Mouse (Mus musculus): ENCODE measurements around the gene AU018091. TPM values are rescaled to one million over a fixed set of nuclear protein-coding genes. Genes with fewer than 3 reads are reported as not detected.

AU018091 gene
- total RNA-seq (2014; rRNA removed) (not detected in 2 replicates), polyA plus RNA-seq (2012; rRNA removed) (not detected in 2 replicates)

DNA sequence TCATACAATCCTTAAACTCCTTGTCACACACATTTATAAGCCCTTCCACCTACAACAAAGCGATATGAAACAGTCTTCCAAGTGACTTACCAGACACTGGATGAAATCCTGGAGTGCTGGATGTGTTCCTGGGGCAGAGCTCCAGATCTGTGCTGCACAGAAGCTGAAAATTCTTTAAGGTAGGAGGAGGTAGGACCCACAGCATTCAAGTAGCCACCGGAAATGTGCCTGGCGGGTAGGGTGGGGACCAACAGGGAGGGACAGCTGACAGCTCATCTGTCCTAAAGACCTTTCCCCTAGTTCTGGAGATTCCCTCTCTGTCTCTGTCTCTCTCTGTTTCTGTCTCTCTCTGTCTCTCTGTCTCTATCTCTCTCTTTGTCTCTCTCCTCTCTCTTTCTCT, at the start of gene AU018091:
Gene AU018091, minus strand, starts transcription at position 279 of the 400 bp plus-strand sequence.
- no peak for DNase-seq (ENCODE audit: extremely low read depth, low read depth, low spot score)
- no peaks in the 10 kb centered on the region for H3K79me2 ChIP-seq (ENCODE audit: control insufficient read depth, insufficient read depth, low read length)
- no peak within 1 kb of the TSS for H3K4me3 ChIP-seq (ENCODE audit: insufficient read depth, low read depth, low read length)
- TF ChIP-seq CTCF (IDR thresholded peaks at IDR 0.05; ENCODE audit: low read depth, low read length) (no peak), POLR2A (IDR thresholded peaks at IDR 0.05; ENCODE audit: extremely low read depth, insufficient read depth, low read length) (no peak)
- no peak within 1 kb of the TSS for H3K27ac ChIP-seq (replicated peaks; ENCODE audit: insufficient read depth, low read depth, low read length)
- no peaks in the 10 kb centered on the region for H3K36me3 ChIP-seq (ENCODE audit: control insufficient read depth, insufficient read depth, low read length)
- H3K9ac ChIP-seq (ENCODE audit: low read depth, low read length): no peak within 1 kb of the TSS
- no peaks in the 10 kb centered on the region for H3K4me1 ChIP-seq (ENCODE audit: control insufficient read depth, insufficient read depth, low read length)
- H3K27me3 ChIP-seq (ENCODE audit: control insufficient read depth, insufficient read depth, low read length): no peaks in the 10 kb centered on the region
- WGBS: 76% methylated on average over 3 of the region's 3 CpGs

DNA sequence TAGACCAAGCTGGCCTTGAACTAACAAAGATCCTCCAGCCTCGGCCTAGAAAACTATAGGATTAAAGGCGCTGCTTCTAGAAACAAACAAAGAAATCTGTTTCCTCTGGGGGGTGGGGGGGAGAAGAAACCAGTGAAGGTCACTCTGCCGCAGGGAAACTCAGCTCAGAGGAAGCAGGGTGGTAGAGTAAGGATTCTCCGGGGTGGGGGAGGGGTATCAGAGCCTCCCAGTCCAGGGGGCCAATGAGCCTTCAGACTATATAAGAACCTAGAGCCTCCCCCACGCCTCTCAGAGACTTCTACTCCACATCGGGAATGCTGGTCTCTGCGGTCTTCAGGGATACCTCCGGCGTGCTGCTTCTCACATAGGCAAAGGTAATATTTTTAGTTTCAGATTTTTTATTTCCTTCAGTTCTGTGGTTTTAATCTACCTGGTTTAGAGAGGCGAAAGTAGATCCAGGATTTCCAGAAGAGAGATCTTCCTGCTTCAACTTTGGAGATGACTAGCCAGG, 48.6 kb upstream of the AU018091 start:
- H3K79me2 ChIP-seq (ENCODE audit: control insufficient read depth, insufficient read depth, low read length): no peaks in the 10 kb centered on the region
- TF ChIP-seq CTCF (IDR thresholded peaks at IDR 0.05; ENCODE audit: low read depth, low read length): no peak
- no peak for TF ChIP-seq POLR2A (IDR thresholded peaks at IDR 0.05; ENCODE audit: extremely low read depth, insufficient read depth, low read length)
- no peaks in the 10 kb centered on the region for H3K27me3 ChIP-seq (ENCODE audit: control insufficient read depth, insufficient read depth, low read length)
- WGBS: 53% methylated on average over 10 of the region's 10 CpGs
- H3K36me3 ChIP-seq (ENCODE audit: control insufficient read depth, insufficient read depth, low read length): peaks cover 25% of the 10 kb centered on the region
- no peak overlapping the region for H3K27ac ChIP-seq (replicated peaks; ENCODE audit: insufficient read depth, low read depth, low read length)
- H3K9ac ChIP-seq (ENCODE audit: low read depth, low read length): no peak overlapping the region
- no peak for DNase-seq (ENCODE audit: extremely low read depth, low read depth, low spot score)
- H3K4me1 ChIP-seq (ENCODE audit: control insufficient read depth, insufficient read depth, low read length): peaks cover 7% of the 10 kb centered on the region; the same call in 1 of the 2 replicates
- H3K4me3 ChIP-seq (ENCODE audit: insufficient read depth, low read depth, low read length): no peak overlapping the region

DNA sequence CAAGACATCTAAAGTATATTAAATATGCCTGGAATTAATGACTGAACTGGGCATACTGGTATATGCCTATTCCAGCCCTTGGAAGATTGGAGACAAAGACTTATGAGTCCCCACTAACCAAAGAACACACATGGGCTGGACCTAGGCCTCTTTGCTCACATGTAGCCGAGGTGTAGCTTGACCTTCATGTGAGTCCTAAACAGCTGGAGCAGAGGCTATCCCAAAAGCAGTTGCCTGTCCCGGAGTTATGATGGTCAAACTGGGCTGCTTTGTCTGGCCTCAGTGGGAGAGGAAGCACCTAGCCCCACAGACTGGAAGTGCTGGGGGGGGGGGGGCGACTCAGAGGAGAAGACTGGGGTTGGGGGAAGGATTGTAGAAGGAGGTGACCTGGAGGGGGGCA, 47.3 kb upstream of the AU018091 start:
- Histone ChIP-seq H3K4me1 (ENCODE audit: control insufficient read depth, insufficient read depth, low read length) (peaks cover 7% of the 10 kb centered on the region; the same call in 1 of the 2 replicates), H3K27me3 (ENCODE audit: control insufficient read depth, insufficient read depth, low read length) (no peaks in the 10 kb centered on the region), H3K27ac (replicated peaks; ENCODE audit: insufficient read depth, low read depth, low read length) (no peak overlapping the region), H3K9ac (ENCODE audit: low read depth, low read length) (no peak overlapping the region), H3K4me3 (ENCODE audit: insufficient read depth, low read depth, low read length) (no peak overlapping the region), H3K79me2 (ENCODE audit: control insufficient read depth, insufficient read depth, low read length) (no peaks in the 10 kb centered on the region), H3K36me3 (ENCODE audit: control insufficient read depth, insufficient read depth, low read length) (peaks cover 14% of the 10 kb centered on the region)
- no peak for DNase-seq (ENCODE audit: extremely low read depth, low read depth, low spot score)
- 77% methylated on average over 3 of the region's 3 CpGs for WGBS
- TF ChIP-seq CTCF (IDR thresholded peaks at IDR 0.05; ENCODE audit: low read depth, low read length) (no peak), POLR2A (IDR thresholded peaks at IDR 0.05; ENCODE audit: extremely low read depth, insufficient read depth, low read length) (no peak)

DNA sequence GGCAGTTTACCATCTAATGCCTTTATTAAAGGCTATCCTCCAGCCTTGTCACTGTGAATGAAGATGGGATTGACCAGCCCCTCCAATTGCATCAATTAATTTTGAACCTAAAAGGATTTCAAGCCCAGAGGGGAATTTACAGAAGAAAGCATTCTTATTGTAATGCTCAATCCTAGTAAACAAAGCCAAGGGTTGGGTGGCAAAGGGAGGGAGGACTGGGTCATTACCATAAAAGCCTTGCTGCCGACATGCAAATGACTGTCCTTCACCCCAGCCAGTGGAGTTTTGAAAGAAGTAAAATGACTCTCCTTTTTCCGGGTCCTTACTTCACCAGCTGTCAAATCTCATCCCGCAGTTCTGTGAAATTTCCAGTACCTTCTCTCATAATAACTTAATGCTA, 44.6 kb upstream of the AU018091 start:
- no peak overlapping the region for H3K27ac ChIP-seq (replicated peaks; ENCODE audit: insufficient read depth, low read depth, low read length)
- WGBS: 54% methylated on average over 3 of the region's 3 CpGs
- H3K79me2 ChIP-seq (ENCODE audit: control insufficient read depth, insufficient read depth, low read length): no peaks in the 10 kb centered on the region
- DNase-seq (ENCODE audit: extremely low read depth, low read depth, low spot score): no peak
- no peaks in the 10 kb centered on the region for H3K36me3 ChIP-seq (ENCODE audit: control insufficient read depth, insufficient read depth, low read length)
- H3K4me1 ChIP-seq (ENCODE audit: control insufficient read depth, insufficient read depth, low read length): no peaks in the 10 kb centered on the region
- no peak for TF ChIP-seq CTCF (IDR thresholded peaks at IDR 0.05; ENCODE audit: low read depth, low read length)
- no peak overlapping the region for H3K4me3 ChIP-seq (ENCODE audit: insufficient read depth, low read depth, low read length)
- H3K27me3 ChIP-seq (ENCODE audit: control insufficient read depth, insufficient read depth, low read length): no peaks in the 10 kb centered on the region
- no peak overlapping the region for H3K9ac ChIP-seq (ENCODE audit: low read depth, low read length)

DNA sequence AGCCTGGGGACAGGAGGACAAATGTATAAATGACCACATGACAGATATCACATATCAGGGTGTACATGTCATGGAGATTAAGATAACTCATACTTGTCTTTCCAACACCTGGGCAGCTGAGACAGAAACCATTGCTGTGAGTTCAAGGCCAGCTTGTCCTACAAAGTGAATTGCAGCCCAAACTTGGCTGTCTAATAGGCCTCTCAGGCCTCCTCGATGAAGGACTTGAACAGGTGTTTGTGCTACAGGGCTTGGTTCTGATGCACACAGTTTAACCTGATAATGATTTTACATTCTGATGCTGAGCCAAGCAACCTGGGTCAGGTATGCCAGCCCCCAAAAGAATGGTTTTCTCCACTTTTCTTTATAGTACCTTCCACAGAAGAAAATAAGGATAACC, 44.2 kb upstream of the AU018091 start:
- Histone ChIP-seq H3K79me2 (ENCODE audit: control insufficient read depth, insufficient read depth, low read length) (no peaks in the 10 kb centered on the region), H3K36me3 (ENCODE audit: control insufficient read depth, insufficient read depth, low read length) (no peaks in the 10 kb centered on the region), H3K4me3 (ENCODE audit: insufficient read depth, low read depth, low read length) (no peak overlapping the region), H3K9ac (ENCODE audit: low read depth, low read length) (no peak overlapping the region), H3K4me1 (ENCODE audit: control insufficient read depth, insufficient read depth, low read length) (no peaks in the 10 kb centered on the region), H3K27ac (replicated peaks; ENCODE audit: insufficient read depth, low read depth, low read length) (no peak overlapping the region), H3K27me3 (ENCODE audit: control insufficient read depth, insufficient read depth, low read length) (no peaks in the 10 kb centered on the region)
- TF ChIP-seq CTCF (IDR thresholded peaks at IDR 0.05; ENCODE audit: low read depth, low read length) (no peak), POLR2A (IDR thresholded peaks at IDR 0.05; ENCODE audit: extremely low read depth, insufficient read depth, low read length) (no peak)
- DNase-seq (ENCODE audit: extremely low read depth, low read depth, low spot score): no peak
- 54% methylated on average over 1 of the region's 1 CpGs for WGBS

DNA sequence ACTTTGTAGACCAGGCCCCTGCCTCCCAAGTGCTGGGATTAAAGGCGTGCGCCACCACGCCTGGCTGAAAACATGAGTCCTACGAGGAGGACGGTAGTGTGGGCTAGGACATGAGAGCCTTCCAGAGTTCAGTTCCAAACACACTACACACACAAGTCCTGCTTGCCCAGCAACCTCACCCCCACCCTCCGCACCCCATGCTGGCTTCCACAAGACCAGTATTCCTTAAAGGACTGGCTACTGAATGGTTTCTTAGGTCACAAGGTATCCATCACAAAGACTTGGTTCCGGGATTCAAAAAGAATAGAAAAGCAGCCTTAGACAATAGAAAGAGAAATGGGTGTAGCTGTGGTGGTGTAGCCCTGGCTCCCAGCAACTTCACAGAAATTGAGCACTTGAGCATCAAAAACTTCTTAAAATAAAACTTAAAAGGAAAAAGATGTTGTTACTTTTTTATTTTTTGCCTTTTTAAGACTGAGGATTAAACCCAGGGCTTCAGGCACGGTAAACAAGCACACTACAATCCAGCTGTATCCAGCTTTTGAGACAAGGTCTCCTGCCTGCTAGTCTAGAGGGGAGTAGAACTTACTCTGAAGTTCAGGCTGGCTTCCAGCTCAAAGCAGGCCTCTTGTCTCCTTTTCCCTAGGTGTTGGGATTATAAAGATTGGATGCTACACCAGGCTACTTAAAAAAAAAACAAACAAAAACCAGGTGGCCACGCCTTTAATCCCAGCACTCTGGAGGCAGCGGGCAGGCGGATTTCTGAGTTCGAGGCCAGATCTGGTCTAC, 43.2 kb upstream of the AU018091 start:
- WGBS: 84% methylated on average over 12 of the region's 12 CpGs
- no peaks in the 10 kb centered on the region for H3K36me3 ChIP-seq (ENCODE audit: control insufficient read depth, insufficient read depth, low read length)
- no peak overlapping the region for H3K9ac ChIP-seq (ENCODE audit: low read depth, low read length)
- no peaks in the 10 kb centered on the region for H3K79me2 ChIP-seq (ENCODE audit: control insufficient read depth, insufficient read depth, low read length)
- H3K27me3 ChIP-seq (ENCODE audit: control insufficient read depth, insufficient read depth, low read length): no peaks in the 10 kb centered on the region
- DNase-seq (ENCODE audit: extremely low read depth, low read depth, low spot score): no peak
- no peak overlapping the region for H3K27ac ChIP-seq (replicated peaks; ENCODE audit: insufficient read depth, low read depth, low read length)
- H3K4me3 ChIP-seq (ENCODE audit: insufficient read depth, low read depth, low read length): no peak overlapping the region
- H3K4me1 ChIP-seq (ENCODE audit: control insufficient read depth, insufficient read depth, low read length): no peaks in the 10 kb centered on the region
- no peak for TF ChIP-seq POLR2A (IDR thresholded peaks at IDR 0.05; ENCODE audit: extremely low read depth, insufficient read depth, low read length)
- no peak for TF ChIP-seq CTCF (IDR thresholded peaks at IDR 0.05; ENCODE audit: low read depth, low read length)

Data from liver, adult 2 months (tissue).